In genomic region chr19:60580582-60581339, GRCm38 (mm10) we compare ENCODE assay signal across 7 mouse cellular contexts. TPM values are rescaled to one million over a fixed set of nuclear protein-coding genes. Genes with fewer than 3 reads are reported as not detected.
DNase-seq lines count a peak whose midpoint lies in the region; ATAC-seq lines count a peak whose summit lies in the region.

Gene Cacul1, minus strand, starts transcription at chr19:60581025.

- peak within 1 kb of the TSS; percentile 53 for H3K4me2 ChIP-seq in embryonic facial prominence, embryonic 11.5 days (ENCODE audit: low read depth, low read length)
- peak within 1 kb of the TSS; percentile 84 for H3K4me2 ChIP-seq in midbrain, embryonic 13.5 days (replicated peaks)

- ATAC-seq in embryonic facial prominence, embryonic 11.5 days (replicated peaks; ENCODE audit: insufficient number of reproducible peaks, low FRiP score, low TSS enrichment, low read depth), result peak; percentile 95
- peak; percentile 92 for ATAC-seq in granulocyte monocyte progenitor cell, adult 5-6 weeks (replicated peaks; ENCODE audit: poor library complexity, severe bottlenecking)
- peak; percentile 97 for ATAC-seq in midbrain, embryonic 13.5 days

- peak within 1 kb of the TSS; percentile 74 for H3K27ac ChIP-seq in embryonic facial prominence, embryonic 11.5 days (replicated peaks; ENCODE audit: low read depth, low read length)
- peak within 1 kb of the TSS; percentile 96 for H3K27ac ChIP-seq in limb, embryonic 10.5 days
- H3K27ac ChIP-seq in midbrain, embryonic 13.5 days, result peak within 1 kb of the TSS; percentile 94

- no peaks in the 10 kb centered on the region for H3K36me3 ChIP-seq in embryonic facial prominence, embryonic 11.5 days (replicated peaks; ENCODE audit: control insufficient read depth, insufficient read depth, low read depth, low read length)
- H3K36me3 ChIP-seq in limb, embryonic 10.5 days, result 0 out of 2 replicates have a peak, but pooled peaks cover 8% of the 10 kb centered on the region
- no peaks in the 10 kb centered on the region; the same call in 1 of the 2 replicates for H3K36me3 ChIP-seq in midbrain, embryonic 13.5 days

- no peaks in the 10 kb centered on the region for H3K27me3 ChIP-seq in embryonic facial prominence, embryonic 11.5 days (ENCODE audit: control insufficient read depth, insufficient read depth, low read length)
- no peaks in the 10 kb centered on the region for H3K27me3 ChIP-seq in limb, embryonic 10.5 days (ENCODE audit: low read depth, poor library complexity, severe bottlenecking)
- no peaks in the 10 kb centered on the region for H3K27me3 ChIP-seq in midbrain, embryonic 13.5 days

- peak; percentile 99 for DNase-seq in adrenal gland, postnatal 14 days
- DNase-seq in embryonic facial prominence, embryonic 11.5 days (ENCODE audit: low spot score), result peak; percentile 99
- DNase-seq in kidney, adult 11 months, result peak; percentile 98
- DNase-seq in limb, embryonic 10.5 days (ENCODE audit: low spot score), result peak; percentile 99
- DNase-seq in spleen, adult 12 weeks (ENCODE audit: low spot score), result peak; percentile 92

- WGBS in embryonic facial prominence, embryonic 11.5 days, result under 1% methylated on average over 60 of the region's 64 CpGs
- under 1% methylated on average over 64 of the region's 64 CpGs for WGBS in limb, embryonic 10.5 days
- WGBS in midbrain, embryonic 13.5 days, result under 1% methylated on average over 64 of the region's 64 CpGs

- H3K9ac ChIP-seq in embryonic facial prominence, embryonic 11.5 days (replicated peaks; ENCODE audit: low read length), result peak within 1 kb of the TSS; percentile 95
- H3K9ac ChIP-seq in midbrain, embryonic 13.5 days (replicated peaks), result peak within 1 kb of the TSS; percentile 98

- no peaks in the 10 kb centered on the region for H3K9me3 ChIP-seq in embryonic facial prominence, embryonic 11.5 days (replicated peaks; ENCODE audit: control insufficient read depth, low read length)
- no peaks in the 10 kb centered on the region for H3K9me3 ChIP-seq in limb, embryonic 10.5 days (replicated peaks)
- no peaks in the 10 kb centered on the region for H3K9me3 ChIP-seq in midbrain, embryonic 13.5 days

- peak within 1 kb of the TSS; percentile 95 for H3K4me3 ChIP-seq in embryonic facial prominence, embryonic 11.5 days (ENCODE audit: low read depth, low read length)
- H3K4me3 ChIP-seq in limb, embryonic 10.5 days, result peak within 1 kb of the TSS; percentile 95
- peak within 1 kb of the TSS; percentile 98 for H3K4me3 ChIP-seq in midbrain, embryonic 13.5 days (replicated peaks)

- H3K4me1 ChIP-seq in embryonic facial prominence, embryonic 11.5 days (ENCODE audit: control insufficient read depth, insufficient read depth, low read length), result no peaks in the 10 kb centered on the region
- peaks cover 19% of the 10 kb centered on the region for H3K4me1 ChIP-seq in limb, embryonic 10.5 days
- H3K4me1 ChIP-seq in midbrain, embryonic 13.5 days (replicated peaks), result peaks cover 45% of the 10 kb centered on the region

RNA-seq across cellular contexts. Expression of gene Cacul1, which starts in this region (rescaled TPM):
- total RNA-seq in adrenal gland, postnatal 14 days (2021), result 36.0 and 42.8 TPM in 2 replicates
- 32.9 and 34.0 TPM in 2 replicates for polyA plus RNA-seq in embryonic facial prominence, embryonic 11.5 days (2014; fragmentation: Nextera tagmentation; extraction: Ambion mirVana)
- total RNA-seq in granulocyte monocyte progenitor cell, adult 5-6 weeks (2014; fragmentation: Nextera tagmentation), result 22.2 and 30.8 TPM in 2 replicates
- 34.7 and 36.2 TPM in 2 replicates for total RNA-seq in granulocyte monocyte progenitor cell, adult 5-6 weeks (2017)
- polyA plus RNA-seq in limb, embryonic 10.5 days (2016; fragmentation: Nextera tagmentation; extraction: Ambion mirVana), result 32.2 and 35.5 TPM in 2 replicates
- 21.3 and 23.4 TPM in 2 replicates for polyA plus RNA-seq in midbrain, embryonic 13.5 days (2015; fragmentation: Nextera tagmentation; extraction: Ambion mirVana)

Comparison
In these comparisons a context has a peak if more than half of its experiments do, and no peak if none do; other contexts are left out.
1. Peak in every context shown above with its lines: DNase-seq, ATAC-seq, H3K4me3 ChIP-seq and H3K27ac ChIP-seq.